Mouse (Mus musculus) layer of hippocampus, adult 18-20 months (tissue): Measurements from ENCODE around the gene Itgal. TPM values are rescaled to one million over a fixed set of nuclear protein-coding genes. Genes with fewer than 3 reads are reported as not detected.

Experiments used
- DNase-seq, 2 experiments: peaks; one replicate each; pipeline ENCODE4 v3.0.0; 2022; ENCODE audit warnings: low spot score in 2 of 2
- total RNA-seq, 2 experiments: library from RNA; stranded (reverse); gene quantifications; 2 replicates each; pipeline ENCODE4 v1.2.3; 2021

Gene Itgal
- total RNA-seq, 2 experiments from 2014 or later = 0.18 to 0.30 TPM

DNA sequence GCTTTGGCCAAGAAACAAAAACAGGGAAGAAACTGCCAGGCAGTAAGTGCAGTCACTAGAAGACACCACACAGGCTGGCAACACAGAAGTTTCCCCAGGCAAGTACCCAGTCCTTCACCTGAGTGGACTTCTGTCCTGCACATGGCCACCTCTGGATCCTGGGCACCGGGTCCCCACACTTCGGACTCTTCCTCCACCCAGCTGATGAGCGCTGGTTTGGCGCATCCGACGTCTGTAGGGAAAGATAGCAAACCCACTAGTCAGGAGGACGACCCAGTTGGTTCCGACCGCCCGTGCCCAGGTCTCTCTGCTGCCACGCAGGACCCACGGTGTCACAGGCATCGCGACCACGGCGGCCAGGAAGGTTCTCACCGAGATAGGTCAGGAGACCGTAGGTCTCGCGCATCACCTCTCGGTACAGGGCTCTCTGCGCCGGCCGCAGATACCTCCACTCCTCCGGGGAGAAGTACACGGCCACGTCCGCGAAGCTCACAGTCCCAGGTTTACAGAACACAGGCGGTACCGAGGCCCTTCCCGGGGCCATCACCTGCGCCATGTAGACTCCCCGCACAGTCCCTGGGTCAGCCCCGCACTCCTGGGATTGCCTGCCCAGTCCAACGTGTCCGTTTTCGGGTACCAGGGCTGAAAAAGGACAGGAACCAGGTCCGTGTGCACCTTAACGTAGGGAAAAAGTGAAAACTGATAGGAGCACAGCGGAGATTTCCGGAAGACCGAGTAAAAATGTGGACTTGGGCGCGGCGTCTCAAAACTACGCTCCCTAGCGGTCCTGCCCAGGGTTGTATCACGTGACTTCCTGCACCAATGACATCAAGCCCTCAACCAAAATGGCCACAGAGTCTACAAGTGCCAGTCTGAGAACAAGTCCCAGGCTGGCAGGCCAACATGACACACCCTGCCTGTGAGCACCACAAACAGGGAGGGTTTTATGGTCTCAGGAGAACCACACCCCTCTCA, 79.5 kb downstream of the Itgal start, which contains the start of gene Zfp747:
Gene Zfp747 (minus strand): TSS at position 780 of the 975 bp plus-strand sequence.
- peak; percentile 86 to 97 for DNase-seq

DNA sequence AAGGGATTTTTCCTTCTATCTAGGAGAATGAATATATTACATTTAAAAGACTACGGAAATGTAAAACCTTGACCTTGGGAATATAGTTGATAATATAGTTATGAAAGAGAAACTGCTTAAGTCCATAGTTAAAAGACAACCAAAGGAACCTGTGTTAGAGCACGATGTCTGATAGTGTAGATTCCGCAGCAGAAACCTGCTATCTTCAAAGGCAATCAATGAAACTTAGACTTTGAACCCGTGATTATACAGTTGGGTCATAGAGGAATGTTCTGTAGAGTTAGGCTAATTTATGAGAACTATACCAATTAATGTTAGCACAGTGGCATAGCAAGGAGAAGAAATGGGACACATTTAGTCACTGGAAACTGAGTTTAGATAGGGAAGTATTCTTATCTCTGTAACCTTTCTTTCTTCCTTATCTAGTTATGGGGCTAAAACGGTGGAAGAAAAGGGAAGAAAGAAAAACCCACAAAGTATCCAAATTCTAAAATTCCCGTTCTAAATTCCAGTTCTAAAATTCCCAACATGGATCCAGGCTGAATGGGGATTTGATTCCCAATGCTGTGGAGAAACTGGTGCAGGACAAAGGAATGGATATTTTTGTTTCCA, 82.4 kb downstream of the Itgal start:
- DNase-seq = no peak

Other genes with a start within 250 kb of the Itgal start
- gene Zg16, start 208.9 kb upstream of the Itgal start, total RNA-seq = not detected
- gene AI467606, start 204.9 kb upstream of the Itgal start, total RNA-seq = 1 to 10 TPM in 1 of 2 experiments, under 1 TPM in 1; 0.84 to 1.6 TPM
- gene Qprt, start 174.0 kb upstream of the Itgal start, total RNA-seq = under 1 TPM; 0.20 to 0.50 TPM
- gene Spn, start 158.4 kb upstream of the Itgal start, total RNA-seq = under 1 TPM; 0.25 to 0.30 TPM
- 100 to 1,000 TPM in 1 of 2 experiments, 10 to 100 TPM in 1; 87.8 to 105 TPM for gene Cd2bp2, start 100.2 kb upstream of the Itgal start, total RNA-seq
- 100 to 1,000 TPM in 1 of 2 experiments, 10 to 100 TPM in 1; 93.5 to 106 TPM for gene Tbc1d10b, start 87.8 kb upstream of the Itgal start, total RNA-seq
- 1 to 10 TPM; 1.7 to 2.2 TPM for gene Mylpf, start 87.4 kb upstream of the Itgal start, total RNA-seq
- 10 to 100 TPM; 22.4 TPM for gene Zfp553, start 63.2 kb upstream of the Itgal start, total RNA-seq
- 1 to 10 TPM; 5.9 to 7.9 TPM for gene Sept1, start 63.1 kb upstream of the Itgal start, total RNA-seq
- gene Zfp771, start 52.0 kb upstream of the Itgal start, total RNA-seq = 10 to 100 TPM; 62.6 to 66.0 TPM
- 10 to 100 TPM; 22.0 to 22.8 TPM for gene Dctpp1, start 35.6 kb upstream of the Itgal start, total RNA-seq
- 10 to 100 TPM; 35.0 to 38.6 TPM for gene Sephs2, start 22.2 kb upstream of the Itgal start, total RNA-seq
- gene Zfp768, start 49.3 kb downstream of the Itgal start, total RNA-seq = 10 to 100 TPM; 11.3 to 13.6 TPM
- gene Zfp747, start 79.8 kb downstream of the Itgal start, total RNA-seq = 1 to 10 TPM; 6.3 to 7.5 TPM
- gene 9130019O22Rik, start 90.9 kb downstream of the Itgal start, total RNA-seq = 1 to 10 TPM; 3.4 to 3.5 TPM
- gene E430018J23Rik, start 97.4 kb downstream of the Itgal start, total RNA-seq = 1 to 10 TPM; 6.0 to 7.9 TPM
- 1 to 10 TPM; 3.8 to 3.9 TPM for gene Zfp764, start 110.6 kb downstream of the Itgal start, total RNA-seq
- gene Zfp688, start 125.8 kb downstream of the Itgal start, total RNA-seq = 10 to 100 TPM; 14.7 to 15.5 TPM
- gene Zfp689, start 152.9 kb downstream of the Itgal start, total RNA-seq = 1 to 10 TPM; 6.0 to 6.5 TPM
- gene Prr14, start 163.4 kb downstream of the Itgal start, total RNA-seq = 10 to 100 TPM; 27.4 to 30.4 TPM
- gene Fbrs, start 182.9 kb downstream of the Itgal start, total RNA-seq = 10 to 100 TPM; 55.7 to 58.5 TPM
- gene Srcap, start 215.7 kb downstream of the Itgal start, total RNA-seq = 100 to 1,000 TPM; 103 to 108 TPM
- gene Gm42715, start 223.3 kb downstream of the Itgal start, total RNA-seq = 1 to 10 TPM; 7.6 to 9.2 TPM